Mouse (Mus musculus) testis, postnatal 14 days (tissue): ENCODE measurements around the gene A030014E15Rik.
A peak's percentile ranks its signal among the peaks of the same experiment; 100 is the strongest.
"Not testable (repeated sequence)": the region's sequence is repeated elsewhere in the genome, so short reads cannot be mapped to it uniquely, and the experiment has no call there.

ENCODE experiments used
- DNase-seq: peaks from one replicate; pipeline ENCODE4 v3.0.0; 2021; ENCODE audit warnings: low spot score

The A030014E15Rik gene

GRCm38 (mm10) chr1:82924650-82925049 is at the start of gene A030014E15Rik:
Gene A030014E15Rik (plus strand): TSS chr1:82924917.
- DNase-seq, result no peak

- no peak for DNase-seq
Measured at GRCm38 (mm10) chr1:82879172-82879571, 45.5 kb upstream of the A030014E15Rik start.

GRCm38 (mm10) chr1:82880196-82880595 is 44.5 kb upstream of the A030014E15Rik start:
- no peak for DNase-seq

- no peak for DNase-seq
Measured at GRCm38 (mm10) chr1:82893269-82893668, 31.4 kb upstream of the A030014E15Rik start.

GRCm38 (mm10) chr1:82900567-82900966 is 24.1 kb upstream of the A030014E15Rik start:
- no peak for DNase-seq

GRCm38 (mm10) chr1:82901201-82901600 is 23.5 kb upstream of the A030014E15Rik start:
- DNase-seq, result no peak

- no peak for DNase-seq
Measured at GRCm38 (mm10) chr1:82905886-82906285, 18.8 kb upstream of the A030014E15Rik start.

- DNase-seq, result no peak
Measured at GRCm38 (mm10) chr1:82913025-82913424, 11.7 kb upstream of the A030014E15Rik start, which contains the start of gene A030005L19Rik. Gene A030005L19Rik (plus strand): TSS chr1:82913325.

- DNase-seq, result not testable (repeated sequence)
Measured at GRCm38 (mm10) chr1:82913434-82913833, 11.3 kb upstream of the A030014E15Rik start.

GRCm38 (mm10) chr1:82930558-82930957 is 5.8 kb downstream of the A030014E15Rik start:
- DNase-seq, result not testable (repeated sequence)

GRCm38 (mm10) chr1:82931326-82931725 is 6.6 kb downstream of the A030014E15Rik start, which contains the start of gene Gm6217:
Gene Gm6217 (minus strand): TSS chr1:82931399.
- not testable (repeated sequence) for DNase-seq

- no peak for DNase-seq
Measured at GRCm38 (mm10) chr1:82938666-82939065, 13.9 kb downstream of the A030014E15Rik start.

GRCm38 (mm10) chr1:82942505-82942904 is 17.8 kb downstream of the A030014E15Rik start:
- not testable (repeated sequence) for DNase-seq

- not testable (repeated sequence) for DNase-seq
Measured at GRCm38 (mm10) chr1:82943295-82943694, 18.6 kb downstream of the A030014E15Rik start, which contains the start of gene A030003K21Rik. Gene A030003K21Rik (minus strand): TSS chr1:82943388.

- DNase-seq, result not testable (repeated sequence)
Measured at GRCm38 (mm10) chr1:82946029-82946428, 21.3 kb downstream of the A030014E15Rik start.

- no peak for DNase-seq
Measured at GRCm38 (mm10) chr1:82948601-82949000, 23.9 kb downstream of the A030014E15Rik start.

- not testable (repeated sequence) for DNase-seq
Measured at GRCm38 (mm10) chr1:82955913-82956312, 31.2 kb downstream of the A030014E15Rik start, which contains the start of gene Gm7544. Gene Gm7544 (minus strand): TSS chr1:82956013.

- peak; percentile 11 for DNase-seq
Measured at GRCm38 (mm10) chr1:82959870-82960385, 35.2 kb downstream of the A030014E15Rik start, which contains the start of gene Gm47955. Gene Gm47955 (plus strand): TSS chr1:82960286.

GRCm38 (mm10) chr1:82966413-82966812 is 41.7 kb downstream of the A030014E15Rik start:
- DNase-seq, result no peak

GRCm38 (mm10) chr1:82972046-82972445 is 47.3 kb downstream of the A030014E15Rik start:
- no peak for DNase-seq

- no peak for DNase-seq
Measured at GRCm38 (mm10) chr1:82973244-82973643, 48.5 kb downstream of the A030014E15Rik start.

GRCm38 (mm10) chr1:82973901-82974300 is 49.2 kb downstream of the A030014E15Rik start:
- no peak for DNase-seq

- DNase-seq, result no peak
Measured at GRCm38 (mm10) chr1:82974342-82974741, 49.6 kb downstream of the A030014E15Rik start.
